Mouse (Mus musculus) c-Kit-negative CD71-positive TER-119-positive erythroid progenitor cells, embryonic 14.5 days (primary cell): ENCODE data around the gene Zdhhc22.

Experiments used
- DNase-seq: peaks from one replicate; pipeline ENCODE4 v3.0.0-alpha.2; 2013; ENCODE audit warnings: low read depth, low spot score

Gene Zdhhc22

DNA sequence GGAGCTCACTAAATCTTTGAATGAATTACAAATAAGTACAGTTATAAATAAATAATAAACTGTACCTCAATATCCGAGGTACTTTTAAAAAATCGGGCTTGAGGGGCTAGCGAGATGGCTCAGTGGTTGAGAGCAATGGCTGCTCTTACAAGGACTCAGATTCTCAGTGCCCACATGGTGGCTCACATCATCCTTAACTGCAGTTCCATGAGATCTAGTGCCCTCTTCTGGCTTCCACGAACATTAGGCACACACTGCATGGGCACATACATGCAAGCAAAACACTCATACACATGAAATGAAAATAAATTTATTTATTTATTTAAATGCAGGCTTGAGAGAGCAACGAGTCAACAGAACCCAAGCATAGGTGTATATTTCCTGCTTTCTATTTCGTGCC, 5.7 kb upstream of the Zdhhc22 start:
- DNase-seq, result no peak

DNA sequence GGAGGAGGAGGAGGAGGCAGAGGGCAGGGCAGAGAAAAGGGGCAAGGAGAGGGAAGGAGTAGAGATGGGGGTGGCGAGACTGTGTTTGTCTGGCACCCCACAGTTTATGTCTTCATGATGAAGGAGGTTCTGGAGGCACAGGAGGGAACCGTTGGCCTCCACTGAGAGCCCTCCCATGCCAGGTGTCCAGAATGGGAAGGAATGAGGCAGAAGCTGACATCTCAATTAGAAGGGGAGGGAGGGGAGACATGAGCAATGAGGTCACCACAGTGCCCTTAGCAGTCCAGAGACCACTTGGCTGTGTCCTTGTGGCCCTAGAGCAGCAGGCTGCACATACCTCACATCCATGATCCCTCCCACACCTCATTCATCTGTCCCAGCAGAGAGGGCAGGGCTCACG, 4.5 kb upstream of the Zdhhc22 start:
- DNase-seq, result no peak

DNA sequence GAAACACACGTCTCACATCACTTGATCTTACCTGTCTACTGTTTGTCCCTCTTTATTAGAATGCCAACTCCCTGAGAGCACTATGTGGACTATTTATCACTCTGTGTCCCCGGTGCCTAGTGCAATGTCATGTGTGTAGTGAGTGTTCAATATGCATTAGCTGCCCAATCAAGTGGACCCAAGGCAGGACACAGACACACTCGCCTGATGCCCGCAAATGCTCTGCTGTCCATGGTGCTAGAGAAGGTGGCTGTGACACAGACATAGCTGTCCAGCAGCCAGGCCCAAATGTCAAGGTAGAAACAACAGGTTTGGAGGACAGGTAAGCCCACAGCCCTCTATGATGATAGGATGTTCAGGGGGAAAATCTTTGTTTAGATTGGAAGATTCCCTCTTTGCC, 3.9 kb upstream of the Zdhhc22 start:
- DNase-seq, result no peak

DNA sequence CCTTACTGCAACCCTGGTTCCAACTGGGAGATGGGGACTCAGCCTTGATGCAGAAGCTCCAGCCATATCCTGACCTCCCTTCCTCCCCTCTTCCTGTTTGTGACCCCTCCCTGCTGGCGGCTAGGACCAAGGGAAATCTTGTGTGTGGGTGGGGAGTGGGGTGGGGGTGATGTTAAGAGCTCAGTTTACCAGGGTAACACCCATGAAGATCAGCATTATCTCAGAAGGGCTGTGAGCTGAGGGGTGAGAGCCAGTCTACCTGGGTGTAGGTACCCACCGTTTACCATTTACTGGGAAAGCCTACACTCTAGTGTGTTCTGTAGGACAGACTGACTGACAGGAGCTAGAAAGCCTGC, 503 bp upstream of the Zdhhc22 start:
- no peak for DNase-seq

DNA sequence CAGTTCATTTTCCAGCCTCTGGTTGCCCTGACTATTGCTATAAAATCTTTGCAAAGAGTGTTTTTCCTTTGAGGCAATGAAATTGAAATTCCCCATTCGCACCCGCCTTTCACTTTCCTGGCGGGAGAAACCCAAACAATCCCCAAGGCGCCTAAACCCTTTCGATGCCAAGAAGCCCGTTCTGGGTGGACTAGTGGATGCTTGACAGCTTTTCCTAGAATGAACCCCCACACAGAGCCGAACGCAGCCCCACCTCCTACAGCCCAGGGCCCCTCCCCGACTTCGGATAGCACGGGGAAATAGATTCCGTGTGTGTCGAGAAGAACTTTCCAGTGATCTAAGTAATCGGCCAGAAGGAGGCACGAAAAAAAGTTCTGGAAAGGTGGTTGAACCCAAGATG, 852 bp downstream of the Zdhhc22 start:
- DNase-seq, result no peak

DNA sequence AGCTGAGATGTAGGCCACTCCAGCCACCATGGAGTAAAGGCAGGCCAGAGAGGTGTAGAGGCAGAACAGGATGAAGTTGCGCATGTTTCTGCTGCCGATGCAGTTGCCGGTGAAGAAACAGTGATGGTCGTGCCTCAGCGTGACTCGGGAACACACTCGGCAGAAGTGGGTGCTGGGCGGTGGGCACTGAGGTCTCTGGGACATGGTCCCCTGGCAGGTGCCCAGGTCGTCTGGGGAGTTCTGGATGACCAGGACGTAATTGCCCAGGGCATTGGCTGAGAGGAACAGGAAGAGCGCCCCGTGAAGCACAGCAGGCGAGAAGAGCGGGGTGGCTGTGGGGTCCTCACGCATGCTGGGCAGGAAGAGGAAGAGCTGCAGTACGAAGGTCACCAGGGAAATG, 2.0 kb downstream of the Zdhhc22 start:
- DNase-seq, result no peak

DNA sequence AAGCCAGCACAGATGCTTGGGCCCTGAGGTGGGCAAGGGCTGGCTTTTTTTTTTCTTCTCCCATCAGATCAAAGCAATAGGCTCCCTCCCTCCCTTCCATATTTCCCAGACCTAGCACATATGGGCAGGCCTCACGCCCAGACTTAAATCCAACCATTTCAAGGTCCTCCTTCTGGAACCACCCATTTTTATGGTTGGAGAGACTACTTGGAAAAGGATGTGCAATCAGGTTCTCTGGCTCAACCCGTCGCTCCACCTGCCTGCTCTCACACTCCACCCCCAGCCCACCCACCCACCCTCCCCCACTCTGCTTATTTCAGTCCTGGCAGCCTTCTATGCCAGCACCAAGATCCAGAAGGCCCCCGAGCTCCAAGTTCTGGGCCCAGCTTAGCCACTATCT, 3.7 kb downstream of the Zdhhc22 start:
- no peak for DNase-seq

DNA sequence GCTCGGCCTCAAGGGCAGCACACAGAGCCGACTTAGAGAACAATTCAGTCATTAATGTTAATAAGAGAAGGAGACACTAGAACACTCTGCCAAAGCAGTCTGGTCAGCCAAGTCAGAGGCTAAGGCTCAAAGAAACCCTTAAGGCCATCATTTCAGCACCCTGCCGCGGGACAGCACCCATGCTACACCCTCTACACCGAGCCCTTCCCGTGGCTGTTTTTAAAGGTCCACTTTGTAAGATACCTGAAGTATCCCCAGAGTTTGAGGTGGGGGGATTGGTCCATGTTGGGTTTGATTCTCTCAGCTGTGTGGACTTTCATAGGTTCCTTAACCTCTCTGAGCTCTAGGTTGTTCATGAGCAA, 6.1 kb downstream of the Zdhhc22 start:
- no peak for DNase-seq

DNA sequence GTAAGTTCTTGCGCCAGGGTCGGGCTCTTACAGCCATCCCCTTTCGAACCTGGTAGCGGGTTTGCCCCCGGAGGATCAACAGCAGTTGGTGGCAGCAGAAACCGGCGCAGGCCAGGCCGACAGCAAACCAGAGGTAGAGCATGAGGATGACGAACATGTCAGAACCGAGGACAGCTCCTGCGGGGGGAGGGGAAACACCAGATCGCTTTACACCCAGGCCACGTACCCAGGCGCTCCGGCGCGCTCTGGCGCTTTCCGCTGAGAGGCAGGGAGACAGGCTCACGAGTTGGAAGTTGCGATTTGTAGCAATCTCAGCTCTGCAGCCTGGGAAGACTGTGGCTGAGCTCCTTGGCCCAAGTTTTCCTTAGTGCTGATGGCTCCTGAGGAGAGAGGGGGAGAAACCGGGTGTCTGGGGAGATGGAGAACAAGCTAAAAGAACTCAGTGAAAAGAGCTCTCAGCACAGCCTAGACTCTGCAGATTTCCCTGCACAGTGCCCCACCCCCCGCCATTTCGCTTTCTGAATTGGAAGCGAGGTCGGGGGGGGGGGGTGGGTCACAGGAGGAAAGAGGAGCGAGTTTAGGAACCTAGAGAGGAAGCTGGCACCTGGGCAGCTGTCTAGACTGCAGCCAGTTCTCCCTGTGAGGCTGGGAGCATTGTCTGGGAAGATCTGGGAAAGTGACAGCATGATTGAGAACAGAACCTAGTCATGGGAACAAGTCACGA, 6.6 kb downstream of the Zdhhc22 start:
- no peak for DNase-seq

DNA sequence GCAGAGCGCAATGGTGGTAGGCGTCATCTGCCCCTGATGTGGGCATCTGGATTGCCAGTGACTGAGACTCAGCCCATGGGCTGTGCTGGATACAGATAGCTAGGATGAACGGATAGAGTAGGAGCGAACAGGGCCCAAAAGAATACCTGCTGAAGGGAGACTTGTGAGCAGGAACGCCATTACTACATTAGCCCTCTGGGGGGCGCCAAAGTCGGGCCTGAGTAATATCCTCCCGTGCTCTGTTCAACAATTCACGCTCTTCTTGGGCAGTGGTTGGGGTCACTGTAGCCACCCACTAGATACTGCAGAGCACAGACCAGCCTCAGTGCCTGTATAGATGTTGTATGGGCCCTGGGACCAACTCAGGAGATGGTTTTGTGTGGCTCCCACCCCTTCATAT, 9.1 kb downstream of the Zdhhc22 start:
- DNase-seq, result no peak

DNA sequence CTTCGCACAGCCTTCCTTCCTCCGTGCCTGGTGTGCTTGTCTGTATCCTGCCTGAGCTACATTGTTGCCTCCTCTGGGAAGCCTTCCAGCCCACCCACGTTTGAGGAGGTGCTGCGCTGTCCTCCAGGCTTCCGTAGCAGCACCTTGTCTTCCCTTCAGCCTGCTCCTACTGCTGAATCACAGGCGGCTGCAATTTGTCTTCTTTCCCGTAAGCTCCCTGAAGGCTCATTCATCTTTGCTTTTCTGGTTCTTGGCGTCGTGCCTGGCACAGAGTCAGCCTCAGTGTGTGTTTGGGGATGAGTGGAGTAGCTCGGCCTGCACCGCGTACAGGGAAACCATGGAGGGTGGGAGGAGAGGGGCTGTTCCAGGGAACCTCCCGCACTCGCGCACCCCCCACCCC, 12.4 kb downstream of the Zdhhc22 start:
- no peak for DNase-seq

DNA sequence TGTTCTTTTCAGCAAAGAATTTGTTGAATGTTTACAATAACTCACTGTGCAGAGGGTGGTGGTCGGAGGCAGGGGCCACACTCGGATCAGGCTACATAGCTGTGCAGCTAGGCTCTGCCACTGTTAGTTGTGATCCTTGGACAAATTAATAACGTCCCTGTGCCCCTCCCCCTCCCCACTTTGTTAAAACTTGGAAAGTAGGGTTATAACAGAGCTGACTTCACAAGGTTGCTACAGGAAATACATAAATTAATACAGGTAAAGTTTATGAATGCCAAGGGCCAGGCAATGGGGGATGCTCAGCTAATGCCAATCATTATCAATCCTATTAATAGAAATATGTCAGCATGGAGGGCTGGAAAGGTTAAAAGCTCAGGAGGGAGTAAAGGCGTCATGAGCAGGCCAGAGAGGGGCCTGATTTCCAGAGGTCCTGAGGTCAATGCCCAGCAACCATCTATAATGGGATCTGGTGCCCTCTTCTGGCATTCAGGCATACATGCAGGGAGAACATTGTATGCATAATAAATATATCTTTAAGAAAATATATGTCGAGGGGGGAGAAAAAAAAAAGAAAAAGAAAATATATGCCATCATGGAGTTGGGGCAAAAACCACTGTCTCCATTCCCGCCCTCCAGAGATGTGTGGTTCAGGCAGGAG, 13.6 kb downstream of the Zdhhc22 start:
- no peak for DNase-seq

DNA sequence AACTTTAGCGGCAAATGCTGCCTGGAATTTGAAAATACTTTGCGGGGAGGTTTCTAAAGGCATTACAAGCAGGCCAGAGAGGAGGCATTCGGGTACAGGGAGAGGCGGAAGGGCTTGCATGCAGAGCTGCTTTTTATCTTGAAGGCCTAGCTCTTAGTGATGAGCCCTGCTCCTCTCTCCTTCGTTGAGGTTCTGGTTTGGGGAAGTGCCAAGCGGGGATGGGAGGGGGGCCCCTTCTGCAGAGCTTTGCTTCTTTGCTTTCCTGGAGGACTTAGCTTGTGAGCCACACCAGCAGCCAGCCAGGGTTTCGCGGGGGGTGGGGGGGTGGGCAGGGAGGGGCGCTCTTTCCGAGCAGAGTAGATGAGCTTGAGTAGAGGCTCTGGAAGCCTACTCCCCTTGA, 14.5 kb downstream of the Zdhhc22 start:
- DNase-seq, result no peak

DNA sequence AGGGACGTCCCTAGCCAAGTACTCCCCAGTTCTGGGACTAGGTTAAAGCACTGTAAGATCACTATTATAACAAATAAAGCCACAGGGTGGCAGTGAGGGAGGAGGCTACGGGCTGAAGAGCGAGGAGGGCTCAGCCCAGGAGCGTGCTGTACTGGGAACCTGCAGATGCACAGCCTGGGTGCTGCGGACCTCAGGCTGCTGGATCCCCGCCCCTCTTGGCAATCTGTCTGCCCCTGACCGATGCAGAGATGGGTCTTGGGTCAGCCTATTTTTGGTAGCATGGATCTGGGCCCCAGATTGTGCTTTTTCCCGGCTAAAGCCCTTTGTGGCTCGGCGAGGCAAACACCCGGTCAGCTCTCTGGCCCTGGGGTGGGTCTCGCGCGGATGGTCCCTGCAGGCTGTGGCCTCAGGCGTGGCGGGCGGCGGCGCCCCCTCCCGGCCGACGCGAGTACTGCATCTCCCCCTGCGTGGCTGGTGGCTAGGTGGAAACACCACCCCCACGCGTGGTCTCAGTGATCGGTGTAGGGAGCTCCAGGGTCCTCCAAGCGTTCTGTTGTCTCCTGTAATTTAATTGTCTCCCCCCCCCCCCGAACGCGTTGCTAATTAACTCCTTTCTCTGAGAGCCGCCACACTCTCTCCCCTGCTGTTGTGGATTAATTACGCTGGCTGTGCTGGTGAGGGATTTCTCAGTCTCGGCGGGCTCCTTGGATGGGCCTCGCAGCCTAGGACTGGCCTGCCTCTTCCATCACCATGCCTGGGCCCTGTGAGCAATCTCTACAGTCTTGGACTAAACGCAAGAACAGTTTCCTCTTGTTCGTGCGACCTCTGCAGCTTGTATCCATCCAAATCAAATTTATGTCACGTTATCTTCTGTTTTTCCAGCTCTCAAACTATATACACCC, 15.6 kb downstream of the Zdhhc22 start:
- DNase-seq, result no peak

DNA sequence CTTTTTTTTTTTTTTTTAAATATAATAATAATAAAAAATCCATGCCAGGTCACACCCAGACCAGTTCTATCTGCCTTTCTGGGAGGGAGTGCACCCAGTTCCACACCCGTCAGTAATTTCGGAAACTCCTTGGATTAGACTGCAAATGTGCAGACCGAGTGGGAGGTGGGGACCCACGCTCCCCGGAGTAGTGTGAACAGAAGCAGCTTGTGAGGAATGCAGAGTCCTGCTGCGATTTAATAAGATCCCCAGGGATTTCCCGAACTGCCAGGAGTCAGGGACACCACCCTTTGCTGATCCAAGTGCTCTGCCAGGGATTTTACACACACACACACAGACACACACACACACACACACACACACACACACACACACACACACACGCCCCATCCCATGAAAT, 16.5 kb downstream of the Zdhhc22 start:
- DNase-seq, result no peak

DNA sequence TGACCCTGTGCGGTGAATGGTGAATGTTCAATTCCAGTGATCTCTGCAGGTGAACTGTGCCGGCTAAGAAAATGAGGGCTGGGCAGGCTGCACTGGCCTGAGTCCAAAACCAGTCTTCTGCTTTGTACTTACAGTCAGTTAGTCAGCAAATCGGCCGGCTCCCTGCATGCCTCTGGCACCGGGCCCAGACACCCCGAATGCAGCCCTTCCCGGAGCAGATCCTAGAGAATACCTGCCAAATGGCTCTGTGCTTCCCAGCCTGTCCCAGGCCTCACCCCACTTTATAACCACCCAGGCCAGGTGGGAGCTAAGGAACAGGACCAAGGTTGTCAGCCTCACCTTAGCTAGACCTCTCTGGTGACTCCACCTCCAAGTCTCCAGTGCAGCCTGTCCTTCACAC, 17.0 kb downstream of the Zdhhc22 start:
- DNase-seq, result no peak

DNA sequence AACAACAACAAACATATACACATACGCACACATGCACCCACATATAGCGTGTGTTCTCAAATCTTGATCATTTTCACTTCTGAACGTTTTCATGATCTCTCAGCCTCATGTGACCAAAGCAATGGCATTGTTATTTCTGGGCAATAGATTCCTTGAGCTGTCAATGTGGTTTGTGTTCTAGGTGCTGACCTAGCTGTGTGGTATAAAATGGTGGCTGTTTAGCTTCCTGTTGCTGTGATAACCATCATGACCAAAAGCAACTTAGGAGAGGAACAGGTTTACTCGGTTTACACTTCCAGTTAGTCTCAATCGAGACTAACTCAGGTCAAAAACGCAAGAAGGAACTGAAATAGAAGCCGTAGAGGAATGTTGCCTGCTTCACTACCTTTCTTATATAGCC, 19.1 kb downstream of the Zdhhc22 start:
- no peak for DNase-seq

DNA sequence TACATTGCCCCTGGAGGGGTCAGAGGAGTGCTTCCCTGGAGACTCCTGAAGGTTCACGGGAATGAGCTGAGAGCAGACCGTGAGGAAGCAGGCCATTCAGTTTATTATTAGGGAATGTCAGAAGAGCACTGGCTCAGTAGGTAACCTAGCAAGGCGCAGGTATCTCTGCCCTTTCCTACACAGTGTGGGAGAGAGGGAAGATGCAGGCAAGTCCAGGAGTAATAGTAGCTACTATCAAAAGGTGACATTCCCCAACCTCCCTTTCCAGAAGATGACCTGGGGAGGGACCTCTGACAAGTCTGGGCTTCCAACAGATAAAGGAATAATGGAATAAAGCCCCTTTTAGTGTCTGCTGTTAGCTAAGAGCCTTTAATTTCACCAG, 21.0 kb downstream of the Zdhhc22 start:
- DNase-seq, result no peak

DNA sequence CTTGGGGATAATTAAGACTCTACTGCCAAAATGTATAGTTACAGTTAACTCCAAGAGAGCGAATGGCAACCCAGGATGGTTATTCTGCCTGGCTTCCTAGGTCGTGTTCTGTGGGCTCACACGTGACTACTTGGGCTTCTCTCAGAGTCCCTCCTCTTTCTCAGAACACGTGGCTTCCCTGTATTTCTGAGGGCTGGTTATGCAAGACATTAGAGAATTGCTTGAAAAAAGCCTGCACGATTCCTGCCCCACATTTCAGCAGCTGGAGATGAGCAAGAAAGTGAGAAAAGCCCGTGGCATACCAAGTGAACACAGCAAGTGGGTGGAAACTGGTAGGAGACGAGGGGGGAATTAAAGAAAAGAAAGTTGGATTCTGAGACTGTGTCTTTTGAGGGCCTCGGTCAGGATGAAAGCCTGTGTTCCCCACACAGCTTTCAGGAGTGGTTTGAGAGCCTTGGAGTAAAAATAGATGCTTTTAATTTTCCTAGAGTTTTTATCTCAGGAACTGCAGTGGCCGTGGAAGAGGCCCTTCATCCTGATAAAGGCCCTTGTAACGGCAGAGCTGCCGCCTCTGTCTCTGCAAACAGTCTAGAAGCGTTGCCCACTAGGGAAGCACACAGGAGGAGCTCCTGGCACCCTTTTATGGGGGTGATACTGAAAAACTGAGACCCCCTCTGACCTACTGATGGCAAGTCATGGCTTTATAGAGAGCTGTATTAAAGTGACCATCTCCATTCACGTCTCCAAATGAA, 21.6 kb downstream of the Zdhhc22 start:
- DNase-seq, result no peak

DNA sequence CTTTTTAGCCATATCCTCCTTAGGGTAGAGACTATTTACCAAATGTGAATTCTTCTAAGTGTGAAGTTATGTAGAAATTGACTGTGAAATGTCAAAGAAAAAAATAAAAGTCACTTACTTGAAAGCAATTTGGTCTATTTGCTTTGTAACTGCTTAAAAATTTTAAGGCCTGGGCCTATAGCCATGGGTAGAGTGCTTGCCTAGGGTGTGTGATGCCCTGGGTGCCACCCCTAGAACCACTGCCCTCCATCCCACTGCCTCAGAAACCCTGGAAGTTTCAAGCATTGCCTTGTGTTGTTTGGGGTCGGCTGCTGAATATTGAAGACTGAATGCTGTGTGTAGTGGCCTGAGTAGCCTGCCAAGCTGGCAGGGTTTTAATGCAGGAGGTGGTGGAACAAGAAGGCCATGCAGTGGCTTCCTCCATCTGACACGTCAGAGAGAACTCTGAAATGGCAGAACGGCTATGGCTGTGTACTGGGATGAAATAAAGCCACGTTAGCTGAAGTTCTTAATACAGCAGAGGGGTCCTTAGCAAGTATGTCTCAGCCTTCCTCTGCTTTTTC, 24.9 kb downstream of the Zdhhc22 start:
- DNase-seq, result no peak

DNA sequence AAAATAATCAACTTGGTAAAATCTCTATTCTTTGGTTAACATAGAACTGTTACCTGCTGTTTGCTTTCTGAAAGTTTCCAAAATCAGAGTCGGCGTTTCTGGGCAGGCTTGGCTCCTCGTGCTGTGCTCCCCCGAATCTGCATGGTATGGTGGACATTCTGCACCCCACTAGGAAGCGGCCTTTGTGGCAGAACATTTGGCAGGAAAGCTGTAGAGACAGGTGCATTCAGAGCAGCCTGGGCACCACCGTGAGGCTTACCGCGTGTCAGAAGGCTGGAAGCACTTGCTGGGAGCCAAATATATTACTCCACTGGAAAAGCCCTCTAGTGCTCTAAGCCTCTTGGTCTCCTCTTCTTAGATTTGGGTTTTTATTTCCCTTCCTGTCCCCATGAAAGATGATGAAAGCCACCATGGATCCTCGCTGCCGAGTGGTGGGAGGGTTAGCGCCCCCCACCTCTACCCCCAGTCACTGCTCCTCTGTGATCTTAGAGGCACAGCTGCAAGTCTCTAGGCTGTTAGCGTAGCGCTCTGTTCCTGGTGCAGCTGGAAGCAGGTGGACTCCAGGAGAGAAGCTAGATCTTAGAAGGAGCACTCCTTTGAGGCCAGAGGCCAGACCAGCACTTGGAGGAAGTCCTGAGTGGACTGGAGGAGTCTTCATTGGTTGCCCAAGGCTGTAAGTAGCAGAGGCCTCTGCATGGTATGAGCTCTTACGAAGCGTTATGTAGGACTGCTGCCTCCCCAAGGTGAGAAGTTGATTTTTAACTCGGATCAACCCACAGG, 25.8 kb downstream of the Zdhhc22 start:
- DNase-seq, result no peak
